Mouse (Mus musculus) adrenal gland, postnatal 14 days (tissue): ENCODE data around the gene Ebf3. TPM values are rescaled to one million over a fixed set of nuclear protein-coding genes. Genes with fewer than 3 reads are reported as not detected.

Experiments used
- DNase-seq: peaks from one replicate; pipeline ENCODE4 v3.0.0; 2021; ENCODE audit warnings: mixed read lengths
- long read RNA-seq, 2 experiments: library from polyadenylated mRNA; stranded (forward); transcript quantifications; one replicate each; pipeline ENCODE4 v2.0.0; 2021
- total RNA-seq: library from RNA; stranded (reverse); gene quantifications from 2 replicates; pipeline ENCODE4 v1.2.3, GENCODE M21; 2021

The Ebf3 gene
- total RNA-seq: 12.6 and 13.1 TPM in 2 replicates
- long read RNA-seq, experiment 1: 0 reads
- long read RNA-seq, experiment 2, partial matches to known transcripts: 1 of 2 reads
- long read RNA-seq, experiment 2, other reads (novel, unspliced or antisense): 1 of 2 reads

DNA sequence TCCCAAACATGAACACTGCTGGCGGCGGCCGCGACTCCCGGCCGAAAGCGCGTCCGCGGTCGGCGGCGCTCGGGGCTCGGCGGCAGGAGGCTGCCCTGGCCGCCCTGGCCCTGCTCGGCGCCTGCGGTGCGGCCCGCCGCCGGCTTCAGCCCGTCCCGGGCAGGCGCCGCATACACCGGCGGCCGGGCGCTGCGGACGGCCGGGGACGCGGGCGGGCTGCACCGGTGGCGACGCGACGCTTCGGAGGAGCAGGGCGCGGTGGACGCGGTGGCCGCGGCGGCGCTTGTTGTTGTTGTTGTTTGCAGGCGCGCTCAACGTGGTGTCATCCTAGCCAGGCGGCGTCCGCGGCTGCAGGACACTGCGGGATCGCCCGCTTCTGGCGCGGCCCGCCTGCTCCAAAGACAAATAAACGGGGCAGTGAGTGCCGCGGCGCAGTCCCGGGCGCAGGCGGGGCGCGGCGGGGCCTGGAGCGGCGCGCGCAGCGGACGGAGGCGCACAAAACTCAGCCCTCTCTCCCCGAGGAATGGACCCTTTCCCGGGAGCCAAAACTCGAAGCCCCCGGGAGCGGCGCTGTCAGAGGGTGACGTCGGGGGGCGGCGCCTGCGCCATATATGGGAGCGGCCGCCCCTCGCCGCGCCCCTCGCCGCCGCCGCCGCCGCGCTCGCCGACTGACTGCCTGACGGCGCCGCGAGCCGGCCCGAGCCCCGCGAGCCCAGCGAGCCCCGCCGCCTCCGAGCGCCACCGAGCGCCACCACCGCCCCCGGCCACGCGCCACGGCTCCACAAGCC is at the start of gene Ebf3:
Gene Ebf3, minus strand, starts transcription at position 542 of the 788 bp plus-strand sequence.
- DNase-seq: peak; percentile 89

DNA sequence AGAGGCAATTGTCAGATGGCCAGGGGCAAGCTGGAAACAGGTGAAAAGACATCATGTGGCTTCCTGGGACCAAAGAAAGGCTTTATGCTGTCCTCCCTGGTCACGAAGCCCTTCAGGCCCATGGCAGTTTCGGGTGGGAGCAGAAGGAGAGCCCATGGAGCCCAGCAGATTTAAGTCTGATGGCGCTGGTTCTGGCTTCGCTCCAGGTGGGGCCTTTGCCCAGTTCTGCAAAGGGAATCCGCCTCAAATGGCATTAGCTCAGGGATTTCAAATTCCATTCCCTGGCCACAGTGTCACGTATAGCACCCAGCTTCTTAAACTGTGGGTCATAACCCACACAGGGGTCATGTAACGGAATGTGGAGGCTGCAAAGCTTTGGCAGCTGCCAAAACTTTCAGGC is 32.6 kb upstream of the Ebf3 start:
- DNase-seq: peak; percentile 41

DNA sequence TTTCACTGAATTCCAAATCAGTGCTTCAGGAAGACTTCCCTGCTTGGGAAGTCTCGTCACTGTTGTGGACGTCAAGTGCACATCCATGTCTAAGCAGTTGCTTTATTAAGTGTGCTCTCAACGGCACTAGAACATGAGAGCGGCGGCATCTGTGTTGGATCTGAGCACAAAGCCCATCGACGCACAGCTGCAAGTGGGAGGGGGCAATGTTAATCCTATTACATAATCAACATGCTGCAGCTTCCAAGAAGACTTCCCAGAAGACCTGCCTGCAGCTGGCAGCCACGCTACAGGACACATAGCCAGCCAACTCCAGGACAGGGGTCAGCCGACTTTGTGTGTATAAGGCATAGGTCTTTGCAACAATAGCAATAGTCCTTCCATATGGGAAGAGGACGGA is 31.8 kb upstream of the Ebf3 start:
- peak; percentile 28 for DNase-seq

DNA sequence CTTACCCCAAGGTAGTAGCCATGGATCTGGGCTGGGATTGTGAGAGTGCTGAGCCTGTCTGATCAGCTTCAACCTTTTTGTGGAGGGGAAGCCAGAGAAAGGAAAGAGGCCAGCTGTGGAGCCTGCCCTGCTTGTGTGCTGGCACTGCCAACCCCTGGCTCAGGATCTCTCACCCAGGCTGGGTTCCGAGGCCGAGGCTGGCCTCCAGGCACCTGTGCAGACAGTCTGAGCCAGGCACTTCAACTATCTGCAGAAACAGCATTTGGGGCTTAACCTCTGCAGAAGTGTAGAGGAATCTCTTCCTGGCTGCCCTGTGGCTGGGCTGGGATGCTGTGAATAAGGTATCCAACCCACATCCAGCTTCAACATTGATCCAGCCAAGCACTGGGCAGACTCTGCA is 19.7 kb upstream of the Ebf3 start:
- DNase-seq: no peak

DNA sequence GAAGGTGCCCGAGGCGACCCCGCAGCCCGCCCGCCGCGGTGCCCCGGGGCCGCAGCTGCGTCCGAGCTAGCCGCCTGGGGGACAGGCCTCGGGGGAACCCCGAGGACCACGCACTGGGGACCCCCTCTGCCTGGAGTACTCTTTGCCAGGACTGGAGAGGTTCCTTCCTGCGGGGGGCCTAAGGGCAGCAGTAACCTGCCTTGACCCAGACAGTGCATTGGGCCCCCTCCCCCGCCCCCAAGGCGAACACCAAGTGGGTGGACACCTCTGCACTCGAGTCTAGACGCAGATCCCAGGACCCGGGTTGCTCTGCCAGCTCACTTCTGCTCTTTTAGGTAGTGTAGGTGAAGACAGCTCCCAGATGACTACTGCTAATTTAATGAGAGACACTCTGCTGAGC is 8.7 kb upstream of the Ebf3 start:
- DNase-seq: no peak

DNA sequence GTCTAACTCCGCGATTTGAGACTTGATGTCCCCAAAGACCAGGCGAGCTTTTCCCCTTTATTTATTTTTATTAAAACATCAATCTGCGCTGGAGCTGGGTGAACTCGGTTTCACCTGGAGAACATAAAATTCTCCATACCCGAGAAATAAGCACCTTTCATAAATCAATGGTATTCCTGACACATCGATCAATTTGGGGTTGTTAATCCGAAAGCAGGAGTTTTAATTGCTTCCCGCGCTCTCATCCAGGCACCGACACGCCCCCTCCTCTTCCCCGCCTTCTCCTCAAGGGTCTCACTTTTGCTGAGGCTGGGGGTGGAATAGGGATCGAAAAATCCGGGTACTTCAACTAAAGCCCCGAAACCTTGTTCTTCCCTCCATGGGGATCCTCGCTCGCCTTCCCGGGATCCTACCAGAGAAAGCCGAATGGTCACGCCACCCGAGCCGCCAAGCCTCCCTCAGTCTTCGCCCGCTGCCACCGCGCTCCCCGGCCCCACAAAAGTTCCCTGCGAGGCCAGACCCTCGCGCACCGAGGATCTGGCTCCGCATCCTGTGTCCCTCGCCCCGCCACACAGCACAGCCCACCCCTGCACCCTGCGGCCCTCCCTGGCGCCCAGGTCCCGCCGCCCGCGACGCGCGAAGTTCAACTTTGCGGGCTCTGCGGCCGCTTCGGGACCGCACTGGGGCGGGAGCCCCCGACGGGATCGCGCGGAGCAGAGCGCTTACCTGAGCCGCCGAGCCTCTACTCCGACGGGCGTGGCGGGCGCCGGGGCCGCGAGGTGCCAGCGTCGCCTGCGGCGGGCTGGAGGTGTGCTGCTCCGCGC is 7.9 kb upstream of the Ebf3 start:
- no peak for DNase-seq

DNA sequence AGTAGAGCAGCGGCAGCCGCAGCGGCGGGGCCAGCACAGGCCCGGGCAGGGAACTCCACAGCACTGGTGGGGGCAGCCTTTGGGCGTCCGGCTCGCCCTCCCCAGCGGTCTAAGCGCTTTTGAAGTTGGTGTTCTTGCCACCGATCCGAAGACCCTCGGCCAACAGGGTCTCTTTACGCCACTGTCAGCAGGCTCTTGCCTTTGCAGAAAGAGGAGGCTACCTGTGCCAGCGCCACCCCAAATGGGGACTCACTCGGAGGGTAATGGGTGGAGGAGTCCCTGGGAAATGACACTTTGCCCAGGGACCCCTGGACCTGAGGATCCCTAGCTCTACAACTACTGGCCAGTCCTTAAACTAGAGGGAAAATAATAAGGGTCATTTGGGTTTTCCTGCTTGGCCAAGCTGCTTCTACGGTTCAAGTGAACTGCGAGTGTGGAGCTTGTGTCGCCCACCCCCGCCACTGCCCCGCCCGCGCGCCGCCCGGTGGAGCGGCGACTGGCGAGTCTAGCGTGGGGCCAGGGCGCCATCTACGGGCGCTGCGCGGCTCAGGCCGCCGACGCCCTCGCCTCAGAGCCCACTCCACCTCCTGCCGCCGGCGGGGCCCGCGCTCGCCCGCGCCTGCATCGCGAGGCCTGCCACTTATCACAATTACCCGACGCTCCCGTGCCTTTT is 7.0 kb upstream of the Ebf3 start:
- peak; percentile 78 for DNase-seq

DNA sequence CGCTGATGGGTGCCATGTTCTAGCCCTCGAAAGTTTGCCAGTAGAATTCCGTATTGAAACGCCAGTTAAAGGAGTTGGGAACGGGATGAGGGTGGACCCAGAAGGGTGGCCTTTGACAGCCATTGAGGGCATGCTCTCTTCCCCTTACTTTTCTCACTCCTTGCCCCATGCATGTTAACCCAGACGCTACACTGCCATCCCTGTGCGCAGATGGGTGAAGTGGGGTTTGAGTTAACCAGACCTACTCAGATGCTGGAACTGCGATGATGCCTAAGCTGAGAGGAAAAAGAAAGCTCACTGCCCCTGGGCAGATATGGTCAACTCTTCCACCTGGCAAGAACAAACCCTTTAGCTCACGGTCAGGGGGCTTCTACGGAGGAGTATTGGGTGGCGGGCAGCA is 6.1 kb upstream of the Ebf3 start:
- no peak for DNase-seq

DNA sequence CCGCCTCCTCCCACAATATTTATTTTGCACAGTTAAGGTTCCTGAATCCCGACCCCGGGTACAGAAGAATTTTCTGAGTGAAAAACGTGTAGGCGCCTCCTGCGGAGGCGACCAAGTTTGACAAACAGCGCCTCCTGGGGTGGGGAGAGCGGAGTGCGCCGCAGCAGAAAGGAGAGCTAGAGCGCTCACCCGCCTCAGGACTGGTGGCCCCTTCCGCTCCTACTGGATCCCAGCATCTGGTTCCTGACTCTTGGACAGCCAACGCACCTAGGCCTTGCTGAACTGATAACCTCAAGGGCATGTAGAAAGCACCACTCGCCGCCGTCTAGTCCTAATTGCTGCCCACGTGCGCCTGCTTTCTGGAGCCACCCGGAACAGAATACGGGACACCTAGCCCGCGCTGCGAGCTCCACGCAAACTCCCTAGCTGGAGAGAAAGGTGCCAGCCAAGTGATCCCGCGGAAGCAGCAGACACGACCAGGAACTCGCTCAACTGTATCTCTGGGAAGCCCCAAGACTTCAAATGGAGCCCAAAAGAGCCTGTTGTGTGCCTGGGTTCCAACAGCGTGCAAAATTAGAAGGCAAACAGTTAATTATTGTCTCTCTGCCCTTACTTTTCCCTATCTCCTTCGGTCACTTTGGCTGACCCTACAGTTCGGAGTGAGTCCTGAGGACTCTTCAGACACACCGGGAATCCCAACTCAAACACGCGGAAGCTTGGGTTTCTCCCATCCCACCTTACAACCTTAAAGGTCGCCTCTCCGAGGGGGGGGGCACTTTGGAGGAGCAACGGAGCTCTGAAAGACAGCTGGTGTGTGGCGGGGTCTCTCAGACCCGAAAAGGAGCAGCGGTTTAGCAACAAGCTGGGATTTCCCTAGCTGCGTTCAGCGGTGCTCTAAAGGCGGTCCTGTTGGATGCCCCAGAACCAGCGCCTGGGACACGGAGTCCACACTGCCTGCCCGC is 5.0 kb upstream of the Ebf3 start:
- peak; percentile 72 for DNase-seq

DNA sequence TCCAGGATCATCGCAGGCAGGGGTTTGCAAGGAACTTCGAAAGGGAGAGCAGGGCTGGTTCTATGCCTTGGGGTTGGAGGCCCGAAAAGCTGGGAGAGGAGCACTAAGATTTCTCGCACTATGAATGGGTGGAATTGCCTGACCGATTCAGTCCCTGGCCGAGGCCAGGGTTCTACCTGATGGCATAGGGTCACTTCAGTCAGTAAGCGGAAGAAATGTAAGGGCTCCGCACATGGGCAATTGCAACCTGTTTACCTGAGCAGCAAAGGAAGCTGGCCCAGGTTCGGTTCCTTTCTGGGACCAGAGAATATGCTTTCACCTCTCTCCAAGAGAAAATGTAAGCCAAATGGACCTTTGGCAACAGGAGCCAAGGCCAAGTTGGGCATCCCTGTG is 4.1 kb upstream of the Ebf3 start:
- DNase-seq: no peak

DNA sequence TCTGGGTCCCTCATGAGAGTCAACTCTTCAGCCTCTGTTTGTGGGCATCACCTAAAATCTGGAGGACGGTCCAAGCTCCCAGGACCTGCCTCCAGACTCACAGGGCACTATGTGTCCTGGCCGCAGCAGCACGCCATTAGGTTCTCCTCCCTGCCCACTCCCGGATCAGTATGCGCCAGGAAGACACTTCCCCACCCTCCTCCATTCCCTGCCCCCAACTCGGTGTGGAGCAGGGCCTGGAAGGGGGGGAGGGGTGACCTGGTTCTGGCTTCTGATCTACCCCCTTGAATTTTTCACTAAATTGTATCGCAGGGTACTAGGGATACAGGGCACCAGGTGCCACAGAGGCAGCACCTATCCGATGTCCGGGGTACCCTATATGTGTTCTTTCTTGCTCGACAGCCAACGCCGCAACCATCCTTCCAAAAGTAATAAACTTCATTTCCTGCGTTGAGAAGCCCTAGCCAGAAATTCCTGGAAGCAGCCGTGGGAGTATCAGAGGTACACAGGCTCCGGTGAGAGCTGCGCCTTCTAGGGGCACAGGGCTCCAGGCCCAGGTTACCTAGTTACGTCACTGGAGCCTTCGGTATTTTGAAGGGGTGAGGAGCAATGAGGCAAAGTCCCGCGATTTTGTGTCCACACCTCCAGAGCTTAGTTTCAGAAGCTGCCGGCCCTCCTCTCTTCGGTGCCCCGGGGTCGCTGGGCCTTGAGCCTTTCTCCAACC is 3.6 kb upstream of the Ebf3 start:
- no peak for DNase-seq

DNA sequence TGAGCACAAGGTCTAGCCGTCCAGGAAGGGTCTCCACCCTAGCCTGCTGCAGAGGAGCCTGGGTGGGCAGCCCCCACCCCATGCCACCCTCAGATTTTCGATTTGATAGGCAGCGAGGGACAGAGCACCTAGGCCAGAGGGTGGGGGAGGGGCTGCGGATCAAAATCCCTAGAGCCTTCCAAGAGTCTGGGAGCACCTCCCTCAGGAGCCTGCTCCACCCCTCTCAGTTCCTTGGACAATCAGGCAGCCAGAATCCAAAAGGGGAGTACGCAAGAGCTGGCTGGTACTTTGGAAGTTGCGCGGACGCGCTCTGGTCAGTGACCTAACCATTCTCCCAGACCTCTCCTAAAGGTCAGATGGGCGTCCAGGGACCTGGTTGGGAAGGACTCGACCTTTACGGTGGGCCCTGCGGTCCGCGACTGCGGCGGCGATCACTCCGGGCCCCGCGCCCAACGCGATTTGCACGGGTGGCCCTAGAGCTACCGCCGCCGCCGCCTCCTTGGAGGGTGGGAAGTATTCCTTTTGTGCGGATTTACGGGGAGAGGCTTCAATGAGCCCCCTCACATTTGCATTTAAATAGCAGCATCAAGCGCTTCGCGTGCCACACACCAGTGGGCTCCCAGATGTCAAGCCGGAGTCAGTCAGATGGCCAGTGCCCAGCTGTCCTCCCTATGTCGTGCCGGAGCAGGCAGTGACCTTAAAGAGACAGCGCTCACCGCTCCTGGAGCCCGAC is 2.8 kb upstream of the Ebf3 start:
- DNase-seq: no peak

DNA sequence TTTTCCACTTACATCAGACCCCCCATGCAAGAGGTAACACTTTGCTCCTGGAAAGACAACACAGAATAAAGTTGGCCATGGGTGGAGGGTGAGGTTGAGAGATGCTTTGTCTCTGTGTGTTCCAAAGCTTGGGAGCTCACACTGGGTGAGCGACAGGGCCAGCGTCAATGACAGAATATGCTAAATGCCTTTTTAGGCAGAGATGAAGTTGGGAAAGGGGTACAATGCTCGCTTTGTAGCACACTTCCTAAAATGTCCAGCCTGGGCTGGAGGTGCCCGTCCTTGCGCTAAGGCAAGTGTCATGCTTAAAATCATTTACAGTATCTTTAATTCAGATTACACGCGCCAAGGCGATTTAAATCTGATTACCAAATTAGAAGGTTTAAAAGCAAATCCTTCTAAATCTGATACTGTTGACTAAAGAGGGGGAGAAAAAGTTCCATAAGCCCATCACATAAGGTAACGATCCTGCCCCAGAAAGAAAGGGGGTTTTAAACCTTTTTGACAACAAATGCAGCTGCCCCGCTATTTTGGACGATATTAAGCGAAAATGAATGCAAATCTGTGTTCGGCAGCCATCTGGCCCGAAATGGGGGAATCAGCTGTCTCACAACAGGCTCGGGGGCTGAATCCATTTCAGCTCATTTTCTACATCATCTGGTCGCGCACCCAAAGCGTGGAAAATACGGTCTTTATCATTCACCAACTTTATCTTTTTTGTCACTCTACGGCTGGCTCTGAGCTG is 2.1 kb upstream of the Ebf3 start:
- no peak for DNase-seq

DNA sequence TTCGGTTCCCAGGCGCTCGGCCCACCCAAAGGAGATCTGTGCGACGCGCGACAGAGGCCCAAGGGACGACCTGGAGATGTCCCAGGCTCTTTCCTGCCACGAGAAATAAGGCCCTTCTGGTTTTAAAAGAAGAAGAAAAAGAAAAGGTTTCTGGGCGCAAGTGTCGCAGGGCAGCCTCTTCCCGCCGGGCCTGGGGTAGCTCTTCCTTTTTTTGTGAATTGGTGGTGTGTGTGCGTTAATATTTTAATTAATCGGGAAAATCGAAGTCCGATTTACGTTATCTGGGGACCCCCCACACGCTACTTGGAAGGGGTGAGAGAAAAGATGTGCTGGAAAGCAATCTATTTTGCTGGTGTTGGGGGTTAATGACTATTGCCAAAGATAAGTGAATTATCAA is 1.3 kb upstream of the Ebf3 start:
- no peak for DNase-seq

DNA sequence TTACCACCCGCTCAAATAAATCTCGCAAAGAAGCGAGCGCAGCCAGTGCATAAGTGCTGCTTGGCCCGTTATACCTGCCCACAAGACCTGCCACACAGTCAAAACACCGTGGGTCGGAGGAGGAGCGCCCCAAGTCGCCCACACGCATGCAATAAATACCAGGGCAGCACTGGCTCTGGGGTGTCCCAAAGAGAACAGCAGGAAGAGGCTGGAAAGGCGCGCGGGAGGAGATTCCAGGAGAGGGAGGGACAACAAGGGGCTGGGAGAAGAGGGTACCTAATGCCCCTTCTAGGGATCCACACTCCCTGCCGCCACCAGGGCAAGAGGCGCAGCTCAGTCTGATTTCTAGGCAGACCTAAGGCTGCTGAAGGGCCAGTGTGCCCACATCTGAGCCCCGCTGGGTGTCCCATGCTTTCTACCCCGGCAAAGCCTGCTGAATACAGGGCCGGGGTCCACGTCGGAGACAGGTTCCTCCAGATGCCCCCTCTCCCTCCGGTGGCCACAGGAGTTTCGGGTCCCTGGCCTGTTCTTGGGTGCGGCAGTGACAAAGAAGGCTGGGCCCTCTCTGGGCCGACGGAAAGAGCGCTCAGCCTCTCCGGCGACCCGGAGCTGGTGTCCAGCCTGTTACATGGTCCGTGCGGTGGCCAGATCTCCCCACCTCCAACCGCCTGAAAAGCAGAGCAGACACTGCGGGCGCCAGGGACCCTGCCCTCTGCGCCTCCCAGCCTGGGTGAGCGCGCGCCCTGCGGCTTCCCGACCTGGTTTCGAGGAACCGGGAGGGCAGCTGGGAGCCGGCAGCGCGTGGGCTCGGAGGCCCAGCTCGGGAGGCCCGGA is 682 bp upstream of the Ebf3 start:
- DNase-seq: no peak

DNA sequence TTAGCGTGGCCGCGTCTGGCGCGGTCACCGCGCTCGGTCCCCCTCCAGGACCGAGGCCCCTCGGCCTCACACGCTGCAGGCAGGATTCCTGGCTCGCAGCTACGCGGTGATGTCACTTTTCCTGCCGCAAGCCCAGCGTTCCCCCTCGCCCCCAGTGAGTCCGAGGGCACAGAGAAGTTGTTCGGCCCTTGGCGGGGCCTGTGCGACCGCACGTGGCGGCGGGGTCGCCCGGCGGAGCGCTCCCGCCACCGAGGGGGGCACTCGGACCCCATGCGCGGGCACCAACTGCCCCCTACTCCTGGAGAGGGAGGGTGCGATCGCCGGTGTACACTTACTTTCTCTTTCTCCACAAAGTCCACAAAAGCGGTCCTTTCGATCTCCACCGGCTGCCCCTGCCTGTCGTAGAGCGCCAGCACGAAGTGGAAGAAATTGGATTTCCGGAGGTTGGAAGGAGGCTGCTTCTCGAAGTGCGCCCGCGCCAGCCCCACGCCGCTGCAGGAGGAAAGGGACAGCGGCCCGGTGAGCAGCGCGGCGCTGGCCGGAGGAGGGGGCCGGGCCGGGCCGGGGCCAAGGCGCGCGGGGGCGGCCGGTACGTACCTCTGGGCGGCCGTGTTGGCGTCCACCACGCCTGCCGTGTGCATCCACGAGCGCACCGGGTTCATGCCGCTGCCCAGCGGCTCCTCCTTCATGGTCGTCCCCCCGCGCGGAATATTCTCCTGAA is 902 bp downstream of the Ebf3 start:
- peak; percentile 42 for DNase-seq

DNA sequence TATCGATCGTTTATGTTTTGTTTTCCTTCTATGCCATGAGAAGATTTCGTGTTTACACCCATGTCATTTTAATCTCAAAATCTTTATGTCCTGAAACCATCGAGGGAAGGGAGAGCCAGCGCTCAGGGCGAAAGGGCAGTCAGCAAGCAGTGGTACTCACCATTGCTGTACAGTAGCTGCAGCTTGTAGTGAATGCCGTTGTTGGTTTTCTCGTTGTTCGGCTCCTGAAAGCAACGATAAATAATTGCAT is 1.4 kb downstream of the Ebf3 start:
- DNase-seq: no peak
